Mouse (Mus musculus) heart, adult 2 months (tissue): ENCODE measurements around the gene Cog3. TPM values are rescaled to one million over a fixed set of nuclear protein-coding genes. Genes with fewer than 3 reads are reported as not detected.

Experiments
- DNase-seq, 2 experiments: peaks; one replicate each; pipeline ENCODE4 v3.0.0; 2021
- H3K27ac ChIP-seq: fragments of 200-600 bp; 2 replicates; pipeline ENCODE4 v1.8.1; 2022
- H3K27me3 ChIP-seq: fragments of 200-500 bp; 2 replicates; pipeline ENCODE4 v1.6.1; 2012; ENCODE audit warnings: mild to moderate bottlenecking, low read length, inconsistent platforms, mixed read lengths; ENCODE audit not compliant: control insufficient read depth, insufficient read depth
- H3K36me3 ChIP-seq: fragments of 200-500 bp; 2 replicates; pipeline ENCODE4 v1.6.1; 2012; ENCODE audit warnings: low read length, inconsistent platforms; ENCODE audit not compliant: control insufficient read depth, insufficient read depth
- H3K4me1 ChIP-seq: fragments of 200-500 bp; 2 replicates; pipeline ENCODE4 v1.6.1; 2011; ENCODE audit warnings: low read length; ENCODE audit not compliant: control insufficient read depth, insufficient read depth
- H3K4me3 ChIP-seq: fragments of 200-600 bp; 2 replicates; pipeline ENCODE4 v1.8.1; 2022
- H3K79me2 ChIP-seq: fragments of 200-500 bp; replicated peaks from 2 replicates; pipeline ENCODE4 v1.6.1; 2012; ENCODE audit warnings: mild to moderate bottlenecking, inconsistent platforms, low read length, moderate library complexity, mixed read lengths; ENCODE audit not compliant: control insufficient read depth, insufficient read depth
- H3K9ac ChIP-seq: fragments of 200-500 bp; 2 replicates; pipeline ENCODE4 v1.6.1; 2012; ENCODE audit warnings: low read depth, mild to moderate bottlenecking, control low read depth, inconsistent platforms, low read length, mixed read lengths
- CTCF ChIP-seq: fragments of 200-600 bp; IDR thresholded peaks from 2 replicates; pipeline ENCODE4 v1.8.1; 2022; ENCODE audit warnings: antibody characterized with exemption, mild to moderate bottlenecking, moderate library complexity
- EP300 ChIP-seq: fragments of 200-500 bp; IDR thresholded peaks from 2 replicates; pipeline ENCODE4 v1.6.1; 2011; ENCODE audit warnings: low read depth, low read length, control low read depth; ENCODE audit not compliant: insufficient read depth
- POLR2A ChIP-seq: fragments of 200-500 bp; IDR thresholded peaks from 2 replicates; pipeline ENCODE4 v1.6.1; 2011; ENCODE audit warnings: mild to moderate bottlenecking, low read depth, low read length, control low read depth; ENCODE audit not compliant: insufficient read depth
- WGBS: fragments of 180-500 bp; shearing (Covaris S2); methylation state at CpG from one replicate; pipeline ENCODE4 v1.1.7; 2018; 5-methylcytosine and 5-hydroxymethylcytosine counted together
- intact Hi-C: fragments of 180-260 bp; cut with DNase I; formaldehyde crosslinking; loops from one replicate; pipeline ENCODE4 v1.15.1; 2025
- polyA plus RNA-seq: library from polyadenylated mRNA; depleted of rRNA; stranded (reverse); fragments of >200 nt; gene quantifications from 2 replicates; pipeline ENCODE4 v1.2.3, GENCODE M21; 2012
- total RNA-seq, 2 experiments: library from RNA; stranded (reverse); gene quantifications; 2 replicates each; pipeline ENCODE4 v1.2.3; 2021

The Cog3 gene
- total and polyA plus RNA-seq, 3 experiments, result 6.0 to 14.0 (median 13.1) TPM

DNA sequence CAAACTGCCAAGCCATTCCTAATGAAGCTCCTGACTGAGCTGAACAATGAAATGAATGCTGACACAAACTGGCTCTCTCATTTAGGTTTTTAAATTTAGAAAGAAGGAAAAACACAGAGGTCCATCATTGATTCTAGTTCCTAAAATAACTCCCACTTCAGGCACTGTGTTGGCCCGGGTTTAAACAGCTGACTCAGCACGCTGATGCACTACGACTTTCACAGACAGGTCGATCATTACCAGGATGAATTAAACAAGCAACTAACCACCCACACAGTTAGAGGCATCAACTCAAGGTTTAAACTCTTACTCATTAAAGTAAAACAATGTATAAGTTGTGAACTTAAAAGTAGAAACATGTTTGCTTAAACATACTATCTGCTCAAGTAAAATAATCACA is 47.7 kb downstream of the Cog3 start:
- Histone ChIP-seq H3K79me2 (no peaks in the 10 kb centered on the region), H3K4me3 (no peak overlapping the region), H3K36me3 (peaks cover 4% of the 10 kb centered on the region; the same call in 1 of the 2 replicates), H3K9ac (no peak overlapping the region), H3K27ac (no peak overlapping the region), H3K27me3 (no peaks in the 10 kb centered on the region), H3K4me1 (no peaks in the 10 kb centered on the region)
- intact Hi-C loops, result no loop called here
- DNase-seq, result no peak
- 67% methylated on average over 4 of the region's 4 CpGs for WGBS
- no peak for TF ChIP-seq CTCF
- TF ChIP-seq POLR2A, result no peak
- TF ChIP-seq EP300, result no peak

DNA sequence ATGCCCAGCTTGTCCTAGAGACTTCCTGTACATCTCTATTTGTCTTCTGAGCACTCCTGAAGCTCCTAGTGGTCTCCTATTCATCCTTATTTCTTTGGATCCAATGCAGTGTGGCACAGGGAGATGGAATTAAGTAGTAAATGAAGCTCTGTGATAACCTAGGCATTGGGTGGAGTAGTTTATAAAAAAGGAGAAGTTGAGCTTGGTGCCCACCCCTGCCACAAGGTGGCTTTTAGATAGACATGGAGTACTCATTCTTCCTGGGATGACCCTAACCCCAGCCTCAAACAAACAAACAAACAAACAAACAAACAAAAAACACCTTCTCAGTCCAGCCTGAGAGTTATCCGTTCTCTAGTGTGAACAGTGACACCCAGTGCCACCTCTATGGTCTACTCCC is 56.4 kb downstream of the Cog3 start:
- no peaks in the 10 kb centered on the region for H3K27me3 ChIP-seq
- intact Hi-C loops, result no loop called here
- no peak overlapping the region for H3K4me3 ChIP-seq
- no peaks in the 10 kb centered on the region for H3K79me2 ChIP-seq
- 90% methylated on average over 1 of the region's 1 CpGs for WGBS
- H3K27ac ChIP-seq, result no peak overlapping the region
- no peak overlapping the region for H3K9ac ChIP-seq
- TF ChIP-seq POLR2A (no peak), CTCF (no peak), EP300 (no peak)
- H3K36me3 ChIP-seq, result no peaks in the 10 kb centered on the region
- no peak for DNase-seq
- H3K4me1 ChIP-seq, result no peaks in the 10 kb centered on the region

DNA sequence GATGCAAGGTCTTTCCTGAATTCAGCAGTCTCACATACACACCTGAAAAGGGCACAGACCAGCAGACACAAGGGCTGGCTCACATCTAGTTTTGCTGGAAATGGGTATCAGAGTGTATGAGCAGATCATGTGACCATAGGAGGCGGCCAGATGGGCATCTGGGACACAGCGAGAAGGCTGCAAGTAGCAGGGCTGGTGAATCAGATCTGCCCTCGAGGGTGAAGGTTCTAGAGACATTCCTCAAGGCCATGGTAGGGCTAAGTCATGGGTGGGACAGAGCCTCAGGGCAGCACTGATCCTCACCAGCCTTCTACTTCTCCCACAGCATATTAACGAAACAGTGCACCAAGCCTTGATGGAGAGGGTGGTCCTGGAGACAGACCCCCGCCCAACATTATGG is 58.2 kb downstream of the Cog3 start:
- no peak for DNase-seq
- intact Hi-C loops, result no loop called here
- TF ChIP-seq EP300 (no peak), CTCF (no peak), POLR2A (no peak)
- Histone ChIP-seq H3K27ac (no peak overlapping the region), H3K27me3 (no peaks in the 10 kb centered on the region), H3K36me3 (no peaks in the 10 kb centered on the region), H3K79me2 (no peaks in the 10 kb centered on the region), H3K4me1 (no peaks in the 10 kb centered on the region), H3K9ac (no peak overlapping the region), H3K4me3 (no peak overlapping the region)
- WGBS, result 76% methylated on average over 5 of the region's 5 CpGs

- no peaks in the 10 kb centered on the region for H3K36me3 ChIP-seq
- no peak overlapping the region for H3K9ac ChIP-seq
- DNase-seq, result no peak
- H3K4me1 ChIP-seq, result no peaks in the 10 kb centered on the region
- WGBS, result 90% methylated on average over 2 of the region's 2 CpGs
- H3K4me3 ChIP-seq, result no peak overlapping the region
- intact Hi-C loops, result no loop called here
- no peaks in the 10 kb centered on the region for H3K27me3 ChIP-seq
- TF ChIP-seq CTCF (no peak), EP300 (no peak), POLR2A (no peak)
- H3K27ac ChIP-seq, result no peak overlapping the region
- H3K79me2 ChIP-seq, result no peaks in the 10 kb centered on the region
Measured at GRCm38 (mm10) chr14:75690428-75690827, 63.9 kb downstream of the Cog3 start.

DNA sequence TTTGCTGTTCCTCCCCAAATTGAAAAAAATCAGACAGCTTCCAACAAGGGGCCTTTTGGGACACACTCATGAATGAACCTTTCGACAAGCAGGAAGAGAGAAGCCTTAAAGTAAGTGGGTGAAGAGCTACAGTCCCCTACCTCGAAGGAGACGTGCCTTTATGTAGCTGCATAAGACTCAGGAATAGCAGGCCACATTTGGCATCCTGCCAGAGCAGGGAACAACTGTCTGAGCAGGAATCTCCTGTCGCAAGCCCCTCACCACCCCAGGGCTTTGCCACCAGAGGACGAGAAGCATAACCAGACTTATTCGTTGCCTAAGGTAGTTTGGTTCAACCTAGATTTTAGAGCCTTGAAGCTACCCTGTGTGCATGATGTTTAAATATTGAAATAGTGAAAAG is 78.0 kb downstream of the Cog3 start:
- intact Hi-C loops, result no loop called here
- 37% methylated on average over 6 of the region's 6 CpGs for WGBS
- no peaks in the 10 kb centered on the region for H3K36me3 ChIP-seq
- no peaks in the 10 kb centered on the region for H3K27me3 ChIP-seq
- no peak overlapping the region for H3K4me3 ChIP-seq
- DNase-seq, result no peak
- H3K9ac ChIP-seq, result no peak overlapping the region
- no peaks in the 10 kb centered on the region for H3K79me2 ChIP-seq
- TF ChIP-seq POLR2A, result no peak
- no peak for TF ChIP-seq CTCF
- no peak for TF ChIP-seq EP300
- H3K4me1 ChIP-seq, result no peaks in the 10 kb centered on the region
- H3K27ac ChIP-seq, result no peak overlapping the region

DNA sequence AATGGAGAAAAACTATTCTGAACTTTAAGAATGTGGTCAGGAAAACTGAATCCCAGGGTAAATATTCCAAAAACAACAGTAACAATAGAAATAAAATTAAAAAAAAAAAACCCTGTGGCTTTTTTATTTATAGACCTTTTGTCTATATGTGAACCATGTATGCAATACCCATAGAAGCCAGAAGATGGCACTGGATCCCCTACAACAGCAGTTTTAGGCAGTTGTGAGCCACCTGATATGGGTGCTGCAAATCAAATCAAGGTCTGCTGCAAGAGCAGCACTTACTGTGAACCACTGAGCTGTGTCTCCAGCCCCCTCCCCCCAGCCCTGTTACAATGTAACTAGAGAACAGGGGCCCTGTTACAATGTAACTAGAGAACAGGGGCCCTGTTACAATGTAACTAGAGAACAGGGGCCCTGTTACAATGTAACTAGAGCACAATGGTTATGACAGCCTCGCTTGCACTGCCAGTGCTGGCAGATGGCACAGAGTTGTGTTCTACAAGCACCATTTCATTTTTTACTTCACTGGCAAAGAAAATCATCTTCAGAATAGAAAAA is 85.2 kb downstream of the Cog3 start:
- Histone ChIP-seq H3K4me3 (no peak overlapping the region), H3K27me3 (no peaks in the 10 kb centered on the region), H3K36me3 (no peaks in the 10 kb centered on the region), H3K9ac (no peak overlapping the region), H3K79me2 (no peaks in the 10 kb centered on the region), H3K4me1 (no peaks in the 10 kb centered on the region), H3K27ac (no peak overlapping the region)
- 82% methylated on average over 1 of the region's 1 CpGs for WGBS
- intact Hi-C loops, result no loop called here
- no peak for TF ChIP-seq CTCF
- TF ChIP-seq POLR2A, result no peak
- no peak for TF ChIP-seq EP300
- no peak for DNase-seq
